Mouse (Mus musculus) layer of hippocampus, adult 9-11 months (tissue): ENCODE data around the gene Mcmbp.
"Not testable (repeated sequence)": the region's sequence is repeated elsewhere in the genome, so short reads cannot be mapped to it uniquely, and the experiment has no call there.

Source experiments
- DNase-seq: peaks from one replicate; pipeline ENCODE4 v3.0.0; 2022

Mcmbp gene

DNA sequence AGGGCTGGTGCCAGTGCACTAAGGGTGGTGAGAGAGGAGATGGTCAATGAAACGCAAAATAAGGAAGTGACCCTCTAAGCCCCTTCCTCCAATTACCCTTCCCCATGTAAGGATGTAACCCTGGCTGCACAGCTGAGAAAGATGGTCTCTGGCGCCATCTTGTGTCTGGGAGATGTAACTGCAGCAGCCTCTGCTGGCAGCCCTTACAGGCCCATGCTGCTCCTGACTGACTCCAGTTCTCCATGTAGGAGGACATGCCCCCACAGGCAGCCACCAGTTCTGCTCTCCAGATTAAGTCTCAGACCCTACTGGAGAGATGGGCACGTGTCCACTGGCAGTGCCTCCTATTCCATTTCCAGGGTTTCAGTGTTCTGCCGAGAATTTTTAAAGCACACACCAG is 34.6 kb downstream of the Mcmbp start:
- DNase-seq = peak; percentile 52

DNA sequence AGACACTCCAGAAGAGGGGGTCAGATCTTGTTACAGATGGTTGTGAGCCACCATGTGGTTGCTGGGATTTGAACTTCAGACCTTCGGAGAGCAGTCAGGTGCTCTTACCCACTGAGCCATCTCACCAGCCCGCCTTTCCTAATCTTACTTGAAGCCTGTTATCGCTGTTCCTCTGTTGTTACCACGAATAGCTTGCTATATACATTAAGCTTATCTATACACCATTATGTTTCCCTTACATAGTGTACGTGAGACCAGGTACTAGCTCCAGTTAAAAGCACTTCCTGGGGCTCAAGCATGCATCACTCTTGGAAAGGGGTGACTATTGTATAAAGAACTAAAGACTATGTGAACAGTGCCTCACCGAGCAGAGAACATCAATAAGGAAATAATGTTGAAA is 40.3 kb downstream of the Mcmbp start:
- not testable (repeated sequence) for DNase-seq

DNA sequence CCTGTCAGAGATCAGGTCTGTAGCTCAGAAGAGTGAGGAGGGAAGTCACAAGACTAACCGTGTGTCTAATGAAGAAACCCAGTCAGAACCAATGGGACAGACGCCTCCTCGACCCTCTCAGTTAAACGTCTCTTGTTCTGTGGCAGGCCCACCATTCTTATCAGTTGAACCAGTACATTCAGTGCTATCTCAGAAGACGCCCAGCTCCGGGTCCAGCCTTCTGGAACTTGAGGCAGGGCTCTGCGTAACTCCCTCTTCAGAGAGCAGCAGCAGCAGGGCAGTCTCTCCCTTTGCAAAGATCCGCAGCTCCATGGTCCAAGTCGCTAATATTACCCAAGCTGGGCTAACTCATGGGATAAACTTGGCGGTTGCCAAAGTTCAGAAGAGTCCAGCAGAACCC is 45.4 kb downstream of the Mcmbp start:
- no peak for DNase-seq

DNA sequence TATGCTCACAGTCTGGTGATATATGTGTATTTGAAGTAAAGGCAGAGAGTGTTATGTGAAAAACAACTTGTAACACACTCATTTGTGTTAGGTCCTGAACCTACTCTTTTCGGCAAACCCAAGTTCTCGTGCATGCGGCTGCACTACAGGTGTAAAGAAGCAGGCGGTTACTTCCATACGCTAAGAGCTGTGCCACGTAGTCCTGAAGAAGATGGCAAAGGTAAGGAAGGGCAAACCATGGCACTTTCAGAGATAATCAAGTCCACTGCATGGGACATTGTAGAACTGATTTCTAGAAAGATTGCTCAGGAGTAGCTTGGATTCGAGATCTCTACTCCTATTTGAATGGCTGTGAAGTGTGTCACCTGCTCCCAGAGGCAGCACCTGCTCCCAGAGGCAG is 48.1 kb downstream of the Mcmbp start:
- no peak for DNase-seq

DNA sequence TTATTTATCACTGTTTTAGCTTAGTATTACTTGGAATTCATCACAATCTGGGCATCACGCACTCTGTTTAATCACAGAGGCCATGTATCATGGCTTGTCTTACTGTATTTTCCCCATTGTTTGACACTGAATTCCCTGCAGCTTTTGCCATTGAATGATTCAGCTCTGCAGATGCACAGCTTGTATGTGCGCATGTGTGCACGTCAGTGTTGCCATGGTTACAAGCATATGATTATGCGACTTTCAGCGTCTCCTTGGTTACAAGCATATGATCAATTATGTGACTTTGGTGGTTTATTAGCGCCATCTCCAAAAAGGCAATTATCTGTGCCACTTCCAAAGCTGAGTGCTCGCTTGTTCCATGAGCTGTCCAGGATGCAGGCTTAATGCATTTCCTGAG is 49.5 kb downstream of the Mcmbp start:
- DNase-seq = peak; percentile 93

DNA sequence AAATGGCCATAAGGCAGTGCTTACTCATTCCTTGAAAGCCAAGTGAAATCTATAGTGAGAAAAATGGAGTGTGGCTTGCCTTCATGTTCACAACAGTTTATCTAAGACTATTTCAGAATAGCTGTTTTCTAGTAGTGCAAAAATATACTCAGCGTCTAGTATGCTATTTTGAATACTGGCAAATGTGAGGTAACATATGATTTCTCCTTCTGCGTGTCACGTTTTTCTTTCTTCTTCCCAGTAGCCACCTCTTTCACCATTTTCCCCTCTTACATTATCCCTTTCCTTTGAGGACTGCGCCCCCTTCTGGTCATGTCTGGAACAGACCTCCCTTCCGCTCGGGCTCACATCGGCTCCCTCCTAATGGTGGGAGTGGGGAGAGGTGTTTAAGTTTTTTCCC is 50.2 kb downstream of the Mcmbp start:
- peak; percentile 84 for DNase-seq

DNA sequence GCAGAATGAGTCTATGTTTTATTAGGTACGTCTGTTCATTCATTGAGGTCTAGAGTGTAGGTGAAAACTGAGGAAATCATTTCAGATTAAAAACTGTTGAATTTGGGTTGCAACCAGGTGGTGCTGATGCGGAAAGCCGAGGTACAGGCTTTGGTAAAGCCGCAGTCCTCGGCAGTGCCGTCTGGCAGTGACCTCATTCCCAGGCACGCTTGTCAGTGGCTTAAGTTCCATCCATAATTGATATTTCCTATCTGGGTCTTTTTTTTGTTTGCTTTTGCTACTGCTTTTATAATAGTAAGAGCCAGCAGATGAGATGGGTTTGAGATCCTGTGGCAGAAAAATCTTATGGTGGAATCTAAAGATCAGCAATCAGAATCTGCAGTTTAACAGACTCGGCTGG is 50.9 kb downstream of the Mcmbp start:
- no peak for DNase-seq

DNA sequence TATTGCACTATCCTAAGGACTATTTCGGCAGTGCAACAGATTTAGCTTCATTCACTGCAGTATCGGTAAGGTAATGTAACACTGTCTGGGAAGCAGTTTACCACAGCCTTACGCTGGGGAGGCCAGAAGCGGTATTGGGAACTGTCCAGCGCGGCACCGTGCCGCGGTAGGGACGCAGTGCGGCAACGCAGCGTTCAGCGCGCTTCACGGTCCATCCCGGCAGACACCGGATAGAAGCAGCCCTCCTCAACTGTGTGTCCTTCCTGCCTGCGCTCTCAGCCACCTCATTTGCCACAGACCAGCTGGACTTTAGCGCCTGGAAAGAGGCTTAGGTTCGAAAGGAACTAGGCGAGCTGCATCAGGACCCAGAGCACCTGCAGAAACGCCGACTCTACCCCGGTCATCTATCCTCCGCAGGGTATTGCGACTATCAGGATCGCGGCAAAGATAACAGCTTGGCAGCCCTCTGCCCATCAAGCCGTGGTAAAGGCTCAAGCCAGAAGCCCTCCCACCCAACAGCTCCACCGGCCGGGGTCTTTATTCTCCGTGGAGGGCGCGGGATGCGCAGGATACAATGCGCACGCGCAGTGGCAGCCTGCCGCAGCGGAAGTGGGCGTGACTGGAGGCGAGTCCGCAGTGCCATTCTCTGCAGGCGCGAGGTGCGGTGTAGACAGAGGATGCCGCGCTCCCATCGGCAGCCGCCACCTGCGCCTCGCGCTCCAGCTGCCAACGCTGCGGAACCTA is 52.3 kb downstream of the Mcmbp start:
- DNase-seq = peak; percentile 80

DNA sequence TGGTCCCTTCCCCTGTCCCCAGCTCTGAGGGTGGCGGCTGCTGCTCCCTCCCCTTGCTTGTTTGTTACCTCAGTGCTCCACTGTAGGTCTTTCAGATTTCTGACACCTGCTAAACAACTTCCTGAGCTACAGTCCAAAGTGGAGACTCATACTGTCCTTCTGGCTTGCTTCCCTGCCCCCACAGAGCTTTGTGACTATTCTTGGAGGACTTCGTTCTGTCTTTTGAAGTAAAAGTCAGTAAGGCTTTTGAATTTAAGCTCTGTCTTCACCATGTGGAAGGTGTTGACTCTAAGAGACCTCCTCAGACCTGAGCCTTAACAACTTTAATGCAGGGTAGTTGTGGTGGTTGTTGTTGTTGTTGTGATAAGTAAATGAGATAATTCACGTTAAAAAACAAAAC is 61.7 kb downstream of the Mcmbp start:
- no peak for DNase-seq

DNA sequence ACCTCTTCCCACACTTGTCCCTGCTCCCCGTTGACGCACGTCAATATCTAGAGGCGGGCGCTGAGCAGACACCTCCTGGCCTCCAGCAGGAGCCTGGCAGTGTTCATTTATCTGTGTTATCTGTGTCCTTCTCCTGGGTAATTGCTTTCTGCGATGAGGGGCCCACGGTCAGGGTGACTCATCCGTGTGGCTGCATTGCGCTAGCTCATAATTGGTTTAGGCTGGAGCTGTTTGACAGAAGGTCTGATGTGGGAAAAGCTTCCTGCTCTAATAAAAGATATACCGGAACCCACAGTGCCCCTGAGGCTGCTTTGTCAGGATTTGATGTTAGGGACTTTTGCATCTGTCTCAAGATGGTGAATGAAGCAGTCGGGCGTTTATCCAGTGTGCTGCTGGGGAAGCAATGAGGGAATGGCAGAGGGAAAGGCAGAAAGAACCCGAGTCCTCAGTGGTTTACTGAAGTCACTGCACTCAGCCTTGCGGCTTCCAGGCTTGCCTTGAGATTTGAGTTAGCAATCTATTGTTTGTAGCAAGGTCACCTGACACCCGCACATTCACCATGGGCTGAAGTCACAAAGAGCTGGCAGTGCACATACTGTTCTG is 67.8 kb downstream of the Mcmbp start:
- DNase-seq = peak; percentile 57

DNA sequence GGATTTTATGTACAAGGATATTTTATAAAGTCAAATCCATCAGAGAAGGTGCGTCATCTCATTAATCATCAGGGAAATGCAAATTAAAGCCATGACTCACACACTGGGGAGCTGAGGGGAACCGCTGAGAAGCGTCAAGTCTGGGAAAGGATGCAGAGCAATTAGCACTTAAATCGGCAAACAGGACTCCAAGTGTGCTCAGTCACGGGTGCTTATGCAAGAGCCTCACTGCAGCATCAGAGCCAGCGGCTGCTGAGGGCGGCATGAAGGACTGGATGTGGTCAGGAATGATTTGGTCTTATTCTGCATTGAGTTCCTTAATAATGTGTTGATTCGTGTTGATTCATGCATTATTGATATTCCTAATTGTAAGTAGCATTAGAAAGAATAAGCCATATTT is 68.3 kb downstream of the Mcmbp start:
- peak; percentile 80 for DNase-seq

DNA sequence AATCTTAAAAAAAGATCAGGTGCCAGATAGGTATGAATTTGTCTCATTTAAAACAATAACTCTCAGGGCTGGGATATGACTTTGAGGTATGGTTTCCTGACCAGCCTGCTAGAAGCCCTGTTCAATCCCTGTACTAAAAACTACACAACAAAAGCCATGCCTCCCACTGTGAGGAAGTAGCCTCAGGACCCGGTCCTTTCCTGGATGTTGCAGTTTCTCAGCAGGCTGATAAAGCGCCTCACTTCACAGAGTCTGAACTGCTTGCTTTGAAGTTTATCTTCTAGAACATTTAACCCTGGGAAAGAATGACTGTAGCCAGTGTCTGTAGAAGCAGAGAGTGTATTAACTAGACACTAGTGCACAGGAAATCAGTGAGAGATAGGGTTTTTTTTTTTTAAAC is 71.5 kb downstream of the Mcmbp start:
- DNase-seq = no peak

DNA sequence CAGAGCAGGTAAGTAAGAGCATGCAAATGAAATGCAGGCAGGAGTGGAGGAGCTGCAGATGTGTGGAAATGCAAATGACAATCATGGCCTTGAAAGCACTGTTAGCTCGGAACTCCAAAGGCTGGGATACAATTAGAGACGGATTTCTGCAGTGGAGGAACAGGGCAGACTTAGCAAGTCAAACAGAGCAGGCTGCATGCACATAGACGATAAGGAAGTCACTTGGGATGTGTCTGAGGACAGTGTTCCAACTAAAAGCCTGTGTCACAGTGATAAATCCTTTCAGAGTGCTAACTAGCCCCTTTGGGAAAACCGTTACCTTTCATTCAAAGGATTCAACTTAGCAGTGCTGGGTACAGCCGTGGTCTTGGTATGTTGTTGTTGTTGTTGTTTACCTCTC is 72.5 kb downstream of the Mcmbp start:
- DNase-seq = no peak

DNA sequence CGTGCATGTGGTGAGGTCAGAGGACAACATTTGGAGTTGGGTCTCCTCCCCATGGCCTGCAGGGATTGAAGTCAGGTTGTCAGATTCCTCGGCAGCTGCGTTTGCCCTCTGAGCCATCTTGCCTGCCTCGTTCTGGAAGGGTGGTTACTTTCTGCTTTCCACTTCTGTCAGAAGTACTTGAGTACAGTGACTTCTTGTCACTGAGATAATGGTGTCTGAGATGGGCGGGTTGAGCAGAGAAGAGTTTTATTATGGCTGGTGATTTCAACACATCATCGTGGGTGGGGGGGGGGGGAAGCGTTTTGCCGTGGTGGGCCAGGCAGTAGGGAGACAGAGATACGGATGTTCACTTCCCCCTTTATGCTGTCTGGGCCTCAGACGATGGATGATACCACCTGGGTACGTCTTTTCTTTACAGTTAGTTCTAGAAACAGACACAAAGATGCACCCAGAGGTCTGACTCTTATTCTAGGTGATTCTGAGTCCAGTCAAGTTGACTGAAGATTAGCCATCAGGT is 75.4 kb downstream of the Mcmbp start:
- no peak for DNase-seq

DNA sequence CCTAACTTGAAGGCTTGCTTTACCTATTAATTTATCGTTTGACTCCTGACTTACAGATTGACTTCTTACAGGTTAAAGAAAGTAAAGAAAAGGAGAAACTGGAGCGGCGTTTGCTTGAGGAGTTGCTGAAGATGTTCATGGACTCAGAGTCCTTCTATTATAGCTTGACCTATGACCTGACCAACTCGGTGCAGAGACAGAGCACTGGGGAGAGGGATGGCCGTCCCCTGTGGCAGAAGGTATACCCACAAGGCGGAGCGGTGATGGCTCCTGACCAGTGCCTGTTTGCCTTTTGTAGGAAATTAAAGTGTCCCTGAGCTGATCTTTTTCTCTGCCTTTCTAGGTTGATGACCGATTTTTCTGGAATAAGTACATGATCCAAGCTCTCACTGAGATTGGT is 76.4 kb downstream of the Mcmbp start:
- DNase-seq = no peak

DNA sequence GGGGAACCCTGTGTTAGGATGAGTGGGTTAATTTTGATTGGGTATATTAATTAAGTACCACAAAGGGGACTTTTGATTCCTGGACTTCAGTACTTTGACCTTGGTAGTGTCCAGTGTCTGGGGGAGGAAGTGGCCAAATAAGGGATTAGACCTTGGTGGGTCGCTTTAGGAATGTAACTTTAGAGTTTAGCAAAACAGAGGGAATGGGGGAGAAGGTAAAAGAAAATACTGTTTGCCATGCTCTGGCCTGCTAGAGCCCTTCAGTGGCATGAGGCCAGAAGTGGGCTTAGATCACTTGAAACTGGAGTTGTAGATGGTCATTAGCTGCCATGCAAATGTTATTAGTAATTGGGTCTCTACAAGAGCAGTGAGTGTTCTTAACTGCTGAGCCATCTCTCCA is 83.3 kb downstream of the Mcmbp start:
- no peak for DNase-seq
